Mouse (Mus musculus): ENCODE measurements around the gene AI464131.
A peak's percentile ranks its signal among the peaks of the same experiment; 100 is the strongest.
"Not testable (repeated sequence)": the region's sequence is repeated elsewhere in the genome, so short reads cannot be mapped to it uniquely, and the experiment has no call there.

AI464131 gene

GRCm38 (mm10) chr4:41470684-41471383 is 32.0 kb downstream of the AI464131 start:
- DNase-seq (ENCODE audit: extremely low read depth, insufficient read length, low spot score) = no peak

- no peak for DNase-seq (ENCODE audit: extremely low read depth, insufficient read length, low spot score)
Observed at GRCm38 (mm10) chr4:41470051-41470683, 32.7 kb downstream of the AI464131 start.

GRCm38 (mm10) chr4:41469199-41469598 is 33.7 kb downstream of the AI464131 start:
- no peak for DNase-seq (ENCODE audit: extremely low read depth, insufficient read length, low spot score)

- DNase-seq (ENCODE audit: extremely low read depth, insufficient read length, low spot score) = no peak
Observed at GRCm38 (mm10) chr4:41468396-41469080, 34.3 kb downstream of the AI464131 start.

- DNase-seq (ENCODE audit: extremely low read depth, insufficient read length, low spot score) = no peak
Observed at GRCm38 (mm10) chr4:41465287-41465665, 37.6 kb downstream of the AI464131 start.

- peak; percentile 100 for DNase-seq (ENCODE audit: extremely low read depth, insufficient read length, low spot score)
Observed at GRCm38 (mm10) chr4:41464345-41465286, 38.3 kb downstream of the AI464131 start, which contains the start of the genes Kif24 and Nudt2. Gene Kif24 (minus strand): TSS chr4:41464887. Gene Nudt2 (plus strand): TSS chr4:41465151.

GRCm38 (mm10) chr4:41463051-41463738 is 39.7 kb downstream of the AI464131 start:
- not testable (repeated sequence) for DNase-seq (ENCODE audit: extremely low read depth, insufficient read length, low spot score)

- no peak for DNase-seq (ENCODE audit: extremely low read depth, insufficient read length, low spot score)
Observed at GRCm38 (mm10) chr4:41460690-41461089, 42.2 kb downstream of the AI464131 start.

- no peak for DNase-seq (ENCODE audit: extremely low read depth, insufficient read length, low spot score)
Observed at GRCm38 (mm10) chr4:41447595-41447994, 55.3 kb downstream of the AI464131 start.
